8 mouse cellular contexts compared by ENCODE assay signal in genomic region chr14:26534757-26535479, GRCm38 (mm10). TPM values are rescaled to one million over a fixed set of nuclear protein-coding genes. Genes with fewer than 3 reads are reported as not detected.
A peak's percentile ranks its signal among the peaks of the same experiment; 100 is the strongest.
DNase-seq lines count a peak whose midpoint lies in the region; ATAC-seq lines count a peak whose summit lies in the region.

Gene Slmap (minus strand): TSS chr14:26534931.

- H3K4me3 ChIP-seq in heart, embryonic 10.5 days = peak within 1 kb of the TSS; percentile 97
- H3K4me3 ChIP-seq in kidney, embryonic 15.5 days (replicated peaks) = peak within 1 kb of the TSS; percentile 97

- H3K27ac ChIP-seq in heart, embryonic 10.5 days = peak within 1 kb of the TSS; percentile 95
- H3K27ac ChIP-seq in kidney, embryonic 15.5 days = peak within 1 kb of the TSS; percentile 88

- peaks cover 22% of the 10 kb centered on the region for H3K4me1 ChIP-seq in heart, embryonic 10.5 days
- peaks cover 28% of the 10 kb centered on the region for H3K4me1 ChIP-seq in kidney, embryonic 15.5 days

- WGBS in heart, embryonic 10.5 days = 12% methylated on average over 33 of the region's 33 CpGs
- 12% methylated on average over 33 of the region's 33 CpGs for WGBS in kidney, embryonic 15.5 days

- H3K4me2 ChIP-seq in kidney, embryonic 15.5 days = peak within 1 kb of the TSS; percentile 87

- H3K27me3 ChIP-seq in heart, embryonic 10.5 days (ENCODE audit: insufficient read depth, poor library complexity, severe bottlenecking) = no peaks in the 10 kb centered on the region
- H3K27me3 ChIP-seq in kidney, embryonic 15.5 days = no peaks in the 10 kb centered on the region

- H3K9ac ChIP-seq in kidney, embryonic 15.5 days = peak within 1 kb of the TSS; percentile 94

- no peaks in the 10 kb centered on the region for H3K9me3 ChIP-seq in heart, embryonic 10.5 days
- H3K9me3 ChIP-seq in kidney, embryonic 15.5 days (replicated peaks) = no peaks in the 10 kb centered on the region

- peak; percentile 98 for DNase-seq in B cell, adult 2 months
- DNase-seq in brain, adult 2 months (ENCODE audit: low read depth, low spot score) = peak; percentile 100
- peak; percentile 98 for DNase-seq in heart, embryonic 10.5 days (ENCODE audit: low spot score)
- DNase-seq in liver = peak; percentile 98
- DNase-seq in spleen, postnatal 4 days (ENCODE audit: low spot score in 2 of 2) = peak; percentile 98 to 99

- H3K36me3 ChIP-seq in heart, embryonic 10.5 days = peaks cover 2% of the 10 kb centered on the region; the same call in 1 of the 2 replicates
- 0 out of 2 replicates have a peak, but pooled peaks cover 5% of the 10 kb centered on the region for H3K36me3 ChIP-seq in kidney, embryonic 15.5 days

- ATAC-seq in erythroblast, adult 5-6 weeks (replicated peaks; ENCODE audit: low FRiP score, poor library complexity, severe bottlenecking) = peak; percentile 96
- peak; percentile 94 for ATAC-seq in kidney, embryonic 15.5 days (replicated peaks; ENCODE audit: low FRiP score)
- ATAC-seq in monocyte, adult 5-6 weeks (replicated peaks; ENCODE audit: insufficient number of reproducible peaks, low FRiP score, low TSS enrichment, poor library complexity, severe bottlenecking) = peak; percentile 100

RNA-seq across cellular contexts. Expression of gene Slmap, which starts in this region (rescaled TPM):
- total RNA-seq in erythroblast, adult 5-6 weeks (2015; ENCODE audit: low replicate concordance) = 22.1 and 33.0 TPM in 2 replicates
- 27.9 and 42.7 TPM in 2 replicates for total RNA-seq in erythroblast, adult 5-6 weeks (2017; ENCODE audit: low replicate concordance)
- polyA plus RNA-seq in heart, embryonic 10.5 days (2016; fragmentation: Nextera tagmentation; extraction: Ambion mirVana) = 45.1 and 83.8 TPM in 2 replicates
- 19.5 and 19.6 TPM in 2 replicates for polyA plus RNA-seq in kidney, embryonic 15.5 days (2015; fragmentation: Nextera tagmentation; extraction: Ambion mirVana)
- 76.2 to 135 TPM (median 95.9 TPM) in 3 replicates for total RNA-seq in monocyte, adult 5-6 weeks (2017)

Comparison
In these comparisons a context has a peak if more than half of its experiments do, and no peak if none do; other contexts are left out.
1. Peak in every context shown above with its lines: DNase-seq, ATAC-seq, H3K4me3 ChIP-seq and H3K27ac ChIP-seq.